Mouse (Mus musculus) intestine, embryonic 14.5 days (tissue): ENCODE results near the gene Igflr1. TPM values are rescaled to one million over a fixed set of nuclear protein-coding genes. Genes with fewer than 3 reads are reported as not detected.

Experiments used
- ATAC-seq: fragments of 200-750 bp; cut with Nextera tagmentation; replicated peaks from 2 replicates; pipeline ENCODE4 v1.8.0; 2017; ENCODE audit warnings: low read depth, moderate number of reproducible peaks, moderate TSS enrichment, moderate library complexity; ENCODE audit not compliant: low FRiP score, low TSS enrichment
- DNase-seq: peaks from one replicate; pipeline ENCODE4 v3.0.0-alpha.2; 2018; ENCODE audit warnings: low spot score
- H3K27ac ChIP-seq: fragments of 300-500 bp; sonication (generic); 2 replicates; pipeline ENCODE4 v1.5.1; 2014; ENCODE audit warnings: low read depth, mild to moderate bottlenecking, control low read depth
- H3K27me3 ChIP-seq: fragments of 300-500 bp; sonication (generic); replicated peaks from 2 replicates; pipeline ENCODE4 v1.6.1; 2014; ENCODE audit warnings: low read length, control low read depth; ENCODE audit not compliant: control insufficient read depth, insufficient read depth
- H3K36me3 ChIP-seq: fragments of 300-500 bp; sonication (generic); 2 replicates; pipeline ENCODE4 v1.6.1; 2014; ENCODE audit warnings: low read length, control low read depth; ENCODE audit not compliant: control insufficient read depth, insufficient read depth
- H3K4me1 ChIP-seq: fragments of 300-500 bp; sonication (generic); replicated peaks from 2 replicates; pipeline ENCODE4 v1.6.1; 2014; ENCODE audit warnings: low read length, control low read depth, mixed read lengths; ENCODE audit not compliant: control insufficient read depth, insufficient read depth
- H3K4me2 ChIP-seq: fragments of 300-500 bp; sonication (generic); 2 replicates; pipeline ENCODE4 v1.6.1; 2014; ENCODE audit warnings: low read length
- H3K4me3 ChIP-seq: fragments of 300-500 bp; sonication (generic); 2 replicates; pipeline ENCODE4 v1.5.1; 2014; ENCODE audit warnings: low read depth, low read length, control low read depth, mixed read lengths
- H3K9ac ChIP-seq: fragments of 300-500 bp; sonication (generic); 2 replicates; pipeline ENCODE4 v1.6.1; 2014; ENCODE audit warnings: mild to moderate bottlenecking, low read length
- H3K9me3 ChIP-seq: fragments of 300-500 bp; sonication (generic); 2 replicates; pipeline ENCODE4 v1.6.1; 2016; ENCODE audit warnings: low read length, control low read depth; ENCODE audit not compliant: control insufficient read depth
- WGBS: fragments of 180-500 bp; shearing (Covaris S2); extraction: QIAGEN DNeasy Blood & Tissue Kit; methylation state at CpG from one replicate; pipeline ENCODE4 v1.1.7; 2014; 5-methylcytosine and 5-hydroxymethylcytosine counted together
- polyA plus RNA-seq: library from polyadenylated mRNA; unstranded; fragments of >200 nt; fragmentation: Nextera tagmentation; extraction: Ambion mirVana; gene quantifications from 2 replicates; pipeline ENCODE4 v1.2.1, GENCODE M21; 2014

The Igflr1 gene
- polyA plus RNA-seq, 1 experiment from 2014 or later, result 3.5 TPM

DNA sequence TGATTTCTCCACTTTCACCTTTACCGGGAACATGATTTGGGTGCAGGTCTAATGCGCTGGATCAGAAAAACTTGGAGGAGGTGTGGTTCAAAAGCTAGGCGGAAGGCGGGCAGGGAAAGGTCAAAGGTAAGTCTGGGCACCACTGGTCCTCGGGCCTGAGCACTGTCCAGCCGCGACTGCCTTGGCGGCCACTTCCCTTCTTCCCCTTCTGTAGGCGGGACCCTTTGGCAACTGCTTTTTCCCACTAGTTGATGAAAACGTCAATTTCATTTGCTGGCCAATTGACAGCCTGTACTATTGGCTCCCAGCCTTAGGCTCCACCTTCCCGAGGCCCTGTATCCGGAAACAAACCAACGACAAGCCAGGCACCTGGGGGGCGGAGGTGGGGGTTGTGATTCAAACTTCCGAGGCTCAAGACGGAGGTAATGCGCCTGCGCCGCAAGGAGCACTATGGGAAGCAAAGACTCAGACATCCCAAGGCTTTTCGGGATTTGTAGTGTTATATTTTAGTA lies 5.7 kb upstream of the Igflr1 start, which contains the start of gene Lin37:
Lin37 (minus strand) TSS at position 396 of the 512 bp plus-strand sequence.
- H3K9ac ChIP-seq, result peak within 1 kb of the TSS; percentile 60
- H3K27ac ChIP-seq, result no peak within 1 kb of the TSS; the same call in 1 of the 2 replicates
- H3K4me2 ChIP-seq, result peak within 1 kb of the TSS; percentile 91
- H3K9me3 ChIP-seq, result no peaks in the 10 kb centered on the region
- WGBS, result 1% methylated on average over 20 of the region's 20 CpGs
- H3K4me3 ChIP-seq, result peak within 1 kb of the TSS; percentile 70
- peaks cover 29% of the 10 kb centered on the region for H3K36me3 ChIP-seq
- H3K4me1 ChIP-seq, result peaks cover 16% of the 10 kb centered on the region; the same call in 1 of the 2 replicates
- ATAC-seq (peak; percentile 79), DNase-seq (peak; percentile 91)
- H3K27me3 ChIP-seq, result no peaks in the 10 kb centered on the region

DNA sequence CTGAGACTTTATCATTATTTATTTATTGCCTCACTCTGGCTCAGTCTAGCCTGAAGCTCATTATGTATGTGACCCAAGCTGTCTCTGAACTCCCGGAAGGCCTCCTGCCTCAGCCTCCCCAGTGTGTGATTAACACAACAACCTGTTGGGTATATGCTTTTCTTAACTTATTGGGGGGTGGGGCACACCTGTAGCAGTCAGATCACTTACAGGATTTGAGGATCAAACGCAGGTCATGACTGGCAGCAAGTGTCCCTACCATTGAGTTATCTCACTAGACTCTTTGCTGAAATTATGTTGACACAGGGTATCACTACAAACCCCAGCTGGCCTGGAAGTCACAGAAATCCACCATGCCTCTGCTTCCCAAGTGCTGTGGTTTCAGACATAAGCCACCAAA lies 4.9 kb upstream of the Igflr1 start:
- no peak for ATAC-seq
- H3K27me3 ChIP-seq, result no peaks in the 10 kb centered on the region
- no peak overlapping the region for H3K27ac ChIP-seq
- H3K4me3 ChIP-seq, result no peak overlapping the region
- peaks cover 16% of the 10 kb centered on the region; the same call in 1 of the 2 replicates for H3K4me1 ChIP-seq
- H3K36me3 ChIP-seq, result peaks cover 25% of the 10 kb centered on the region
- WGBS, result 74% methylated on average over 2 of the region's 2 CpGs
- no peak for DNase-seq
- no peak overlapping the region for H3K9ac ChIP-seq
- no peaks in the 10 kb centered on the region for H3K9me3 ChIP-seq
- H3K4me2 ChIP-seq, result peak overlapping the region; percentile 49; the same call in 1 of the 2 replicates

DNA sequence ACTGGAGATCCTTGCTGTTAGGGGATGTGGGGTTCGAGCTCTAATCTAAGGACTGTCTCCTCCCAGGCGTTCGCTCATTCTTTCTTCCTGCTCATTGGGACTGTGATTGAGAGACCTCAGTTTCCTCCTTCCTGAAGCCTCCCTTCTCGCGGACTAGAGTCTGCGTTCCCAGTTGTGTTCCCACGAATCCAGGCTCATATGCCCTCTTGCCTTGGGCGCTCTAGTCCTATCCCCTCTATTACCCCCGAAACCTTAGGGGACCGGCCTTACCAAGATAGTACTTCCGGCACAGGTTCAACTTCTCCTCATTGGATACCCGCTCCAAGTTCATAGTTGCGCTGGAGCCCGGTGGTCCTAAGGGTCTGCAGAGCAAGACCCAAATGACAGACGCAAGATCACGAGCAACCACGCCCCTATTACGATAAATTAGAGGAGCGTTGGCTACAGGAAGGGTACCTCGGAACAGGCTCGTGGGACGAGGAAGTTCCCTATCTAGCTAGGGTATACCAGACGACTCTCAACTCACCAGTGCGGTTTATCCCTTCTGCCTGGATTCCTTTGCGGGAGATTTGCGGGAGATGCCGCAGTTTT lies 2.6 kb upstream of the Igflr1 start:
- H3K4me3 ChIP-seq, result peak overlapping the region; percentile 83
- H3K4me1 ChIP-seq, result peaks cover 16% of the 10 kb centered on the region; the same call in 1 of the 2 replicates
- peak; percentile 62 for DNase-seq
- no peaks in the 10 kb centered on the region for H3K27me3 ChIP-seq
- WGBS, result 1% methylated on average over 27 of the region's 27 CpGs
- peak overlapping the region; percentile 60 for H3K4me2 ChIP-seq
- no peaks in the 10 kb centered on the region for H3K9me3 ChIP-seq
- peaks cover 23% of the 10 kb centered on the region for H3K36me3 ChIP-seq
- H3K9ac ChIP-seq, result peak overlapping the region; percentile 81
- no peak; the same call in 1 of the 2 replicates for ATAC-seq
- peak overlapping the region; percentile 62 for H3K27ac ChIP-seq

DNA sequence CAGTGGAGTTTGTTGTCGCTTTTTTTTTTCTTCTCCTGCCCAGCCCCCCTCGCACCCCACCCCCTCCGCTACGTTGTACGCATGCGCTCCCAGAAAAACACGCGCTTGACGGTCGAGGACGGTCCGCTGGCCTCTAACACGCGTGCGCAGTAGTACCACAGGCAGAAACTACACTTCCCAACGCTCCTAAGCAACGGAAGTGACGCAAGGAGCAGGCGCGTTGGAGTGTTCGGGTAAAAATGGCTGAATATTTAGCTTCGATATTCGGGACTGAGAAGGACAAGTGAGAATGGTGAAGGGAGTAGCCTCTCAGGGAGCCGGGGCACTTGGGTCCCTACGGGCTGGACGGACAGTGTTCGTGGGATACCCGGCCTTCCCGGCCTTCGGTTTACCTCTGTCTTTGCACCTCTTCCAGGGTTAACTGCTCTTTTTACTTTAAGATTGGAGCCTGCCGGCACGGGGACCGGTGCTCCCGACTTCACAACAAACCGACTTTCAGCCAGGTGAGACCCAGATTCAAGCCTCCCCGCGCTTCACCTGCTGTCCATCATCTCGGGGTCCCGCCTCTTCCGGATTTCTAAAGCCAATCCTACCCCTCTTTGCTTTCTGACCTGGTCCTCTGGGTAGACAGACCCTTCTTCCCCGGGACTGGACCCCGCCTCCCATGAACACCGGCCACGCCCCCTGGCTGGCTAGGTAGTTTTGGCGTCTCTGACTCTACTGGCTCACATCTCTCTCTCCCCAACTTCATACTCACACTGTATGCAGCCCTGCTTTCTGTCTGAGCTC lies 1.9 kb upstream of the Igflr1 start, which contains the start of the genes U2af1l4, Gm49396 and Psenen:
U2af1l4 (plus strand) TSS at position 185 of the 789 bp plus-strand sequence.
Gm49396 (plus strand) TSS at position 228 of the 789 bp plus-strand sequence.
Psenen (minus strand) TSS at position 511 of the 789 bp plus-strand sequence.
- WGBS, result under 1% methylated on average over 45 of the region's 45 CpGs
- peak within 1 kb of the TSS; percentile 60 for H3K4me2 ChIP-seq
- H3K9me3 ChIP-seq, result no peaks in the 10 kb centered on the region
- peak within 1 kb of the TSS; percentile 81 for H3K9ac ChIP-seq
- DNase-seq (peak; percentile 92), ATAC-seq (peak; percentile 84)
- peak within 1 kb of the TSS; percentile 96 for H3K27ac ChIP-seq
- peaks cover 27% of the 10 kb centered on the region for H3K36me3 ChIP-seq
- no peaks in the 10 kb centered on the region for H3K27me3 ChIP-seq
- H3K4me3 ChIP-seq, result peak within 1 kb of the TSS; percentile 83
- H3K4me1 ChIP-seq, result peaks cover 15% of the 10 kb centered on the region; the same call in 1 of the 2 replicates

DNA sequence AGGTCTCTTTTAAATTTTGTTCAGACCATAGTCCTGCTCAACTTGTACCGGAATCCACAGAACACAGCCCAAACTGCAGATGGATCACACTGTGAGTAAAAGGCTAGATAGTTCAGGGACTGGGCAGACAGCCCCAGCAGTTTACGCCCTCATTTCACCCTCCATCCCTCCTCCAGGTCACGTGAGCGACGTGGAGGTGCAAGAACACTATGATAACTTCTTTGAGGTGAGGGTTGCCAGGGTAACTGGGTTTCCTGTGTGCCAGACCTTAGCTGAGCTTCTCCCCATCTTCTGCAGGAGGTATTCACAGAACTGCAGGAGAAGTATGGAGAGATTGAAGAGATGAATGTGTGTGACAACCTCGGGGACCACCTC lies 1.3 kb upstream of the Igflr1 start:
- ATAC-seq (no peak), DNase-seq (no peak)
- no peaks in the 10 kb centered on the region for H3K27me3 ChIP-seq
- WGBS, result 22% methylated on average over 6 of the region's 6 CpGs
- H3K4me1 ChIP-seq, result peaks cover 10% of the 10 kb centered on the region; the same call in 1 of the 2 replicates
- H3K9me3 ChIP-seq, result no peaks in the 10 kb centered on the region
- peak overlapping the region; percentile 83 for H3K4me3 ChIP-seq
- H3K4me2 ChIP-seq, result peak overlapping the region; percentile 60
- H3K36me3 ChIP-seq, result peaks cover 33% of the 10 kb centered on the region
- peak overlapping the region; percentile 81; the same call in 1 of the 2 replicates for H3K9ac ChIP-seq
- H3K27ac ChIP-seq, result peak overlapping the region; percentile 96; the same call in 1 of the 2 replicates

DNA sequence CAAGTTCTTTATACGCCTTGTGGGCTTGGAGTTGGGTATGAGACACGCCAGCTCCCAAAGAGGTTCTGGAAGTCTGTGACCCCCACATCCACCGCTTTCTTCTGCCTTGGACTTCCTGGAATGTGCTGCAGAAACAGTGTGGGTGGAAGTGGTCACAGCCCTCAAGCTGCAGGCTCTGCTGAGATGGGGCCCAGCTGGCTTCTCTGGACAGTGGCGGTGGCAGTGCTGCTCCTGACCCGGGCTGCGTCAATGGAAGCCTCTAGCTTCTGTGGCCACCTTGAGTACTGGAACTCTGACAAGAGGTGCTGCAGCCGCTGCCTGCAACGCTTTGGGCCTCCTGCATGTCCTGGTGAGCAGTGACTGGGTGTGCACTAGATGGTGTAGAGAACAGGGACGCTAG lies 806 bp downstream of the Igflr1 start:
- Histone ChIP-seq H3K4me1 (peaks cover 8% of the 10 kb centered on the region; the same call in 1 of the 2 replicates), H3K4me3 (no peak overlapping the region), H3K27ac (no peak overlapping the region), H3K9ac (no peak overlapping the region), H3K27me3 (no peaks in the 10 kb centered on the region), H3K9me3 (no peaks in the 10 kb centered on the region), H3K36me3 (peaks cover 54% of the 10 kb centered on the region), H3K4me2 (no peak overlapping the region)
- WGBS, result 87% methylated on average over 9 of the region's 9 CpGs
- ATAC-seq (no peak), DNase-seq (no peak)

DNA sequence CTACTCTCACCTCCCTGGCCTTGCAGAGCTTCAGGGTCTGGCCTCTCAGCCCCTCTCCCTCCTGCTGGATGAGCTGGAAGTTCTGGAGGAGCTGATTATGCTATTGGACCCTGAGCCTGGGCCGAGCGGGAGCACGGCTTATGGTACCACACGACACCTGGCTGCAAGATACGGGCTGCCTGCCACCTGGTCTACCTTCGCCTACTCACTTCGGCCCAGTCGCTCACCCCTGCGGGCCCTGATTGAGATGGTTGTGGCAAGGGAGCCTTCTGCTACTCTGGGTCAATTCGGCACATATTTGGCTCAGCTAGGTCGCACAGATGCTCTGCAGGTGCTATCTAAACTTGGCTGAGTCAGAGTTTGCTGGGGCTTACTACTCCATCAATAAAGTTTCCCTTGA lies 2.3 kb downstream of the Igflr1 start:
- 88% methylated on average over 11 of the region's 11 CpGs for WGBS
- Histone ChIP-seq H3K9ac (no peak overlapping the region), H3K27me3 (no peaks in the 10 kb centered on the region), H3K4me2 (no peak overlapping the region), H3K9me3 (no peaks in the 10 kb centered on the region), H3K36me3 (peaks cover 69% of the 10 kb centered on the region), H3K4me3 (no peak overlapping the region), H3K27ac (no peak overlapping the region), H3K4me1 (peaks cover 5% of the 10 kb centered on the region; the same call in 1 of the 2 replicates)
- ATAC-seq, result no peak
- no peak for DNase-seq

DNA sequence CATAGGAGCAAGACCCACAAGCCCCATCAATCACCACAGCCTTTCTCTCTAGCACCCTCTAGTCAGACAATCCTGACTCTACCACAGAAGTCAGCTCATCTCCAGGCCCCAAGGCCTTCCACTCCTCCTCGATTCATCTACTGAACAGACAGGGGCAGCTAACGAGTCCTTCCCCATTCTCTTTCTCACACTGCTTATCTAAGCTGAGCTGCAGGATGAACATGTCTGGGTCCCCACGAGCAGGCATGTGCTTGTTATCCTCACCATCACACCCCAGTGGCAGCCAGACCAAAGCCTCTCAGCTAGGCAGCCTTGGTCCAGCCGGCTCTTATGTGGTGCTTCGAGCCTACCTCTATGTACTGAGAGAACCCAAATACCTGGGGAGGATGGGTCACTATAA lies 7.2 kb downstream of the Igflr1 start:
- H3K4me3 ChIP-seq, result no peak overlapping the region
- H3K9ac ChIP-seq, result no peak overlapping the region
- DNase-seq (no peak), ATAC-seq (no peak)
- no peak overlapping the region for H3K27ac ChIP-seq
- H3K27me3 ChIP-seq, result no peaks in the 10 kb centered on the region
- H3K4me2 ChIP-seq, result no peak overlapping the region
- WGBS, result 81% methylated on average over 5 of the region's 5 CpGs
- no peaks in the 10 kb centered on the region for H3K4me1 ChIP-seq
- H3K9me3 ChIP-seq, result no peaks in the 10 kb centered on the region
- H3K36me3 ChIP-seq, result peaks cover 97% of the 10 kb centered on the region
